Mouse (Mus musculus) forebrain, embryonic 11.5 days (tissue): ENCODE data around the gene Cdh20. TPM values are rescaled to one million over a fixed set of nuclear protein-coding genes. Genes with fewer than 3 reads are reported as not detected.

Experiments used
- ATAC-seq: fragments of 200-750 bp; cut with Nextera tagmentation; replicated peaks from 2 replicates; pipeline ENCODE4 v1.8.0; 2017; ENCODE audit warnings: moderate TSS enrichment; ENCODE audit not compliant: low FRiP score
- DNase-seq: peaks from one replicate; pipeline ENCODE4 v3.0.0-alpha.2; 2017; ENCODE audit warnings: low spot score
- H3K27ac ChIP-seq: fragments of 300-500 bp; sonication (generic); 2 replicates; pipeline ENCODE4 v1.5.1; 2014; ENCODE audit warnings: low read depth, low read length
- H3K27me3 ChIP-seq: fragments of 300-500 bp; sonication (generic); 2 replicates; pipeline ENCODE4 v1.6.1; 2014; ENCODE audit warnings: mild to moderate bottlenecking, low read length, mixed read lengths; ENCODE audit not compliant: control insufficient read depth, insufficient read depth
- H3K36me3 ChIP-seq: fragments of 300-500 bp; sonication (generic); 2 replicates; pipeline ENCODE4 v1.6.1; 2014; ENCODE audit warnings: mild to moderate bottlenecking, low read length, moderate library complexity, mixed read lengths; ENCODE audit not compliant: control insufficient read depth, insufficient read depth
- H3K4me1 ChIP-seq: fragments of 300-500 bp; sonication (generic); replicated peaks from 2 replicates; pipeline ENCODE4 v1.6.1; 2014; ENCODE audit warnings: low read length, mixed read lengths; ENCODE audit not compliant: control insufficient read depth, insufficient read depth
- H3K4me2 ChIP-seq: fragments of 300-500 bp; sonication (generic); 2 replicates; pipeline ENCODE4 v1.6.1; 2014; ENCODE audit warnings: low read depth, mild to moderate bottlenecking, low read length, moderate library complexity, mixed read lengths; ENCODE audit not compliant: severe bottlenecking
- H3K4me3 ChIP-seq: fragments of 300-500 bp; sonication (generic); 2 replicates; pipeline ENCODE4 v1.5.1; 2014; ENCODE audit warnings: low read depth, low read length
- H3K9ac ChIP-seq: fragments of 300-500 bp; sonication (generic); 2 replicates; pipeline ENCODE4 v1.6.1; 2014; ENCODE audit warnings: low read length
- H3K9me3 ChIP-seq: fragments of 300-500 bp; sonication (generic); 2 replicates; pipeline ENCODE4 v1.6.1; 2016; ENCODE audit warnings: low read length, mixed read lengths; ENCODE audit not compliant: control insufficient read depth
- WGBS: fragments of 180-500 bp; shearing (Covaris S2); extraction: QIAGEN DNeasy Blood & Tissue Kit; methylation state at CpG from one replicate; pipeline ENCODE4 v1.1.7; 2014; 5-methylcytosine and 5-hydroxymethylcytosine counted together
- polyA plus RNA-seq: library from polyadenylated mRNA; unstranded; fragments of >200 nt; fragmentation: Nextera tagmentation; extraction: Ambion mirVana; gene quantifications from 2 replicates; pipeline ENCODE4 v1.2.1, GENCODE M21; 2014

Cdh20 gene
- polyA plus RNA-seq, 1 experiment from 2014 or later, result 0.71 TPM

DNA sequence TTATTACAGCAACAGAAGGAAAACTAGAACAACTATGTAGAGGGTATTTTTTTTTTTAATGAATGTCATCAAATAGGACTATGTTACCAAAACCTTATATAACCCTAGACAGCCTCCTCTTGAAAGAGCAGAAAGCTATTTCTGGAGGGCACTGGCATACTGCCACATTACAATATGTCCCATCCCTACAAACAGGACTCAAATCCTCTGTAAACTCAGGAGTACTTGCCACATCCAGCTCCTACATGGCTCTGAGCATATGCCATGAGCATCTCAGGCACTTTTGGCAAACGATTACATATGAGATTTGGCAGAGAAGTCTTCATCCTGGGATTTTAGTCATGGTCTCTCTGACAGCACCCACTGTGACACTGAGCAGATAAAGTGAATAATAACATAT is 235.5 kb downstream of the Cdh20 start:
- H3K4me3 ChIP-seq, result no peak overlapping the region
- H3K36me3 ChIP-seq, result no peaks in the 10 kb centered on the region
- 95% methylated on average over 1 of the region's 1 CpGs for WGBS
- no peaks in the 10 kb centered on the region for H3K4me1 ChIP-seq
- H3K27me3 ChIP-seq, result no peaks in the 10 kb centered on the region
- H3K27ac ChIP-seq, result no peak overlapping the region
- no peak overlapping the region for H3K9ac ChIP-seq
- no peaks in the 10 kb centered on the region for H3K9me3 ChIP-seq
- ATAC-seq (no peak), DNase-seq (no peak)
- no peak overlapping the region for H3K4me2 ChIP-seq

GRCm38 (mm10) chr1:105012616-105013015 is 244.3 kb downstream of the Cdh20 start:
- no peak overlapping the region for H3K9ac ChIP-seq
- no peak overlapping the region for H3K4me2 ChIP-seq
- DNase-seq (no peak), ATAC-seq (no peak)
- H3K27me3 ChIP-seq, result no peaks in the 10 kb centered on the region
- H3K36me3 ChIP-seq, result no peaks in the 10 kb centered on the region
- H3K9me3 ChIP-seq, result no peaks in the 10 kb centered on the region
- H3K4me3 ChIP-seq, result no peak overlapping the region
- WGBS, result 2% methylated on average over 2 of the region's 2 CpGs
- no peak overlapping the region for H3K27ac ChIP-seq
- peaks cover 5% of the 10 kb centered on the region; the same call in 1 of the 2 replicates for H3K4me1 ChIP-seq

DNA sequence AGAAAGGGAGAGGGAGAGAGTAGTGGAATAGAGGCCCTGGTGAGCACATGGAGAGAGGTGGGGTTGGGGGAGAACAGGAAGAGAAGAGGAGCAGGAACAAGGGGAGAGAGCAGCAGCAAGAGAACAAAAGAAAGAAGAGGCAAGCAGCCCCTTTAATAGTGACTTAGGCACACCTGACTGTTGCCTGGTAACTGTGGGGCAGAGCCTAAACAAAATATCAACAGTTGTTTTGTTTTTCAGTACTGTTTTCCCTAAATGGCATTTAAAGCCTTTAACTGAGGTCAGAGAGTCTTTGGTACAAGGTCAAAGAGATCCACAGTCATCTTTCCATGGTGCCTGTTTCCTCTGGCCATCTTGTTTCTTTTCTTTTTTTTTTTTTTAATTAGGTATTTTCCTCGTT is 245.0 kb downstream of the Cdh20 start:
- no peaks in the 10 kb centered on the region for H3K27me3 ChIP-seq
- H3K27ac ChIP-seq, result no peak overlapping the region
- no peak for DNase-seq
- H3K4me1 ChIP-seq, result peaks cover 5% of the 10 kb centered on the region; the same call in 1 of the 2 replicates
- no peak overlapping the region for H3K4me3 ChIP-seq
- no peak overlapping the region for H3K9ac ChIP-seq
- no peak; the same call in 1 of the 2 replicates for ATAC-seq
- no peaks in the 10 kb centered on the region for H3K9me3 ChIP-seq
- 64% methylated on average over 1 of the region's 1 CpGs for WGBS
- H3K4me2 ChIP-seq, result no peak overlapping the region
- H3K36me3 ChIP-seq, result no peaks in the 10 kb centered on the region

DNA sequence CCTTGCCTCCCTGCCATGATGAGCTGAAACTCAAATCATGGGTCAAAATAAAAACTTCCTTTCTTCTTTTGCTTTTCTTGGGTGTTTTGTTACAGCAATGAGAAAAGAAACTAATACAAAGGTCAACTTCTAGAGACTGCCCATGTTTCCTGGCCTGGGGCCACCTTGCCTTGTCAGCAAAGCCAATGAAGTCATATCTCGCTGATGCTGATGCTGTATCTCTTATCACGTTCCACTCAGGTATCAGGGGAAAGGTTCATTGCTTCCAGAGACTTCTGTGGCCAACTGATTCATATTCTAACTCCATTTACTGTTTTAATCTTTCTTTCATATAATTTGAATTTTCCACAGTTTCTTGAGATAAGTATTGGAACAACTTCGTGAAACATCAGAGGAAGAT is 273.3 kb downstream of the Cdh20 start:
- H3K36me3 ChIP-seq, result no peaks in the 10 kb centered on the region
- H3K4me3 ChIP-seq, result no peak overlapping the region

More for the DNA sequence above, 273.3 kb downstream of the Cdh20 start:
- Histone ChIP-seq H3K27ac (no peak overlapping the region), H3K4me2 (no peak overlapping the region), H3K4me1 (no peaks in the 10 kb centered on the region), H3K27me3 (no peaks in the 10 kb centered on the region), H3K9me3 (no peaks in the 10 kb centered on the region), H3K9ac (no peak overlapping the region)
- ATAC-seq, result no peak
- DNase-seq, result no peak
- WGBS, result 85% methylated on average over 3 of the region's 3 CpGs
